Mouse (Mus musculus): ENCODE measurements around the gene Tpst1. TPM values are rescaled to one million over a fixed set of nuclear protein-coding genes. Genes with fewer than 3 reads are reported as not detected.

Gene Tpst1
- total RNA-seq, 4 experiments from 2014 or later = 8.2 to 10.6 (median 9.3) TPM

GRCm38 (mm10) chr5:130052510-130052909 is 20.6 kb upstream of the Tpst1 start:
- no peak for DNase-seq (ENCODE audit: low spot score)

GRCm38 (mm10) chr5:130052955-130053354 is 20.2 kb upstream of the Tpst1 start:
- DNase-seq (ENCODE audit: low spot score) = no peak

GRCm38 (mm10) chr5:130055688-130056087 is 17.4 kb upstream of the Tpst1 start:
- no peak for DNase-seq (ENCODE audit: low spot score)

- no peak for DNase-seq (ENCODE audit: low spot score)
Measured at GRCm38 (mm10) chr5:130056303-130056702, 16.8 kb upstream of the Tpst1 start.

- peak; percentile 58 for DNase-seq (ENCODE audit: low spot score)
Measured at GRCm38 (mm10) chr5:130059413-130060328, 13.5 kb upstream of the Tpst1 start.

- no peak for DNase-seq (ENCODE audit: low spot score)
Measured at GRCm38 (mm10) chr5:130060329-130060665, 12.8 kb upstream of the Tpst1 start.

GRCm38 (mm10) chr5:130062096-130062495 is 11.0 kb upstream of the Tpst1 start:
- DNase-seq (ENCODE audit: low spot score) = peak; percentile 61

GRCm38 (mm10) chr5:130063760-130064159 is 9.4 kb upstream of the Tpst1 start:
- DNase-seq (ENCODE audit: low spot score) = no peak

GRCm38 (mm10) chr5:130065579-130065978 is 7.5 kb upstream of the Tpst1 start:
- DNase-seq (ENCODE audit: low spot score) = no peak

- no peak for DNase-seq (ENCODE audit: low spot score)
Measured at GRCm38 (mm10) chr5:130067841-130068264, 5.3 kb upstream of the Tpst1 start.

- DNase-seq (ENCODE audit: low spot score) = no peak
Measured at GRCm38 (mm10) chr5:130074491-130074890, 1.4 kb downstream of the Tpst1 start.

- no peak for DNase-seq (ENCODE audit: low spot score)
Measured at GRCm38 (mm10) chr5:130076396-130076795, 3.3 kb downstream of the Tpst1 start.

GRCm38 (mm10) chr5:130078096-130078833 is 5.1 kb downstream of the Tpst1 start:
- no peak for DNase-seq (ENCODE audit: low spot score)

- no peak for DNase-seq (ENCODE audit: low spot score)
Measured at GRCm38 (mm10) chr5:130078834-130079156, 5.7 kb downstream of the Tpst1 start.

GRCm38 (mm10) chr5:130079202-130080050 is 6.3 kb downstream of the Tpst1 start:
- peak; percentile 94 for DNase-seq (ENCODE audit: low spot score)

- no peak for DNase-seq (ENCODE audit: low spot score)
Measured at GRCm38 (mm10) chr5:130080051-130080681, 7.0 kb downstream of the Tpst1 start.

- DNase-seq (ENCODE audit: low spot score) = no peak
Measured at GRCm38 (mm10) chr5:130081181-130081881, 8.2 kb downstream of the Tpst1 start.

GRCm38 (mm10) chr5:130082431-130082830 is 9.3 kb downstream of the Tpst1 start:
- no peak for DNase-seq (ENCODE audit: low spot score)

GRCm38 (mm10) chr5:130084271-130084670 is 11.1 kb downstream of the Tpst1 start:
- no peak for DNase-seq (ENCODE audit: low spot score)

GRCm38 (mm10) chr5:130088008-130088407 is 14.9 kb downstream of the Tpst1 start:
- DNase-seq (ENCODE audit: low spot score) = no peak

GRCm38 (mm10) chr5:130088612-130089011 is 15.5 kb downstream of the Tpst1 start:
- no peak for DNase-seq (ENCODE audit: low spot score)
